Mouse (Mus musculus): ENCODE data around the gene Nasp. TPM values are rescaled to one million over a fixed set of nuclear protein-coding genes. Genes with fewer than 3 reads are reported as not detected.
"Not testable (repeated sequence)": the region's sequence is repeated elsewhere in the genome, so short reads cannot be mapped to it uniquely, and the experiment has no call there.

Gene Nasp
- 294 and 306 TPM in 2 replicates for polyA plus RNA-seq (2016; fragmentation: Nextera tagmentation; extraction: Ambion mirVana)

DNA sequence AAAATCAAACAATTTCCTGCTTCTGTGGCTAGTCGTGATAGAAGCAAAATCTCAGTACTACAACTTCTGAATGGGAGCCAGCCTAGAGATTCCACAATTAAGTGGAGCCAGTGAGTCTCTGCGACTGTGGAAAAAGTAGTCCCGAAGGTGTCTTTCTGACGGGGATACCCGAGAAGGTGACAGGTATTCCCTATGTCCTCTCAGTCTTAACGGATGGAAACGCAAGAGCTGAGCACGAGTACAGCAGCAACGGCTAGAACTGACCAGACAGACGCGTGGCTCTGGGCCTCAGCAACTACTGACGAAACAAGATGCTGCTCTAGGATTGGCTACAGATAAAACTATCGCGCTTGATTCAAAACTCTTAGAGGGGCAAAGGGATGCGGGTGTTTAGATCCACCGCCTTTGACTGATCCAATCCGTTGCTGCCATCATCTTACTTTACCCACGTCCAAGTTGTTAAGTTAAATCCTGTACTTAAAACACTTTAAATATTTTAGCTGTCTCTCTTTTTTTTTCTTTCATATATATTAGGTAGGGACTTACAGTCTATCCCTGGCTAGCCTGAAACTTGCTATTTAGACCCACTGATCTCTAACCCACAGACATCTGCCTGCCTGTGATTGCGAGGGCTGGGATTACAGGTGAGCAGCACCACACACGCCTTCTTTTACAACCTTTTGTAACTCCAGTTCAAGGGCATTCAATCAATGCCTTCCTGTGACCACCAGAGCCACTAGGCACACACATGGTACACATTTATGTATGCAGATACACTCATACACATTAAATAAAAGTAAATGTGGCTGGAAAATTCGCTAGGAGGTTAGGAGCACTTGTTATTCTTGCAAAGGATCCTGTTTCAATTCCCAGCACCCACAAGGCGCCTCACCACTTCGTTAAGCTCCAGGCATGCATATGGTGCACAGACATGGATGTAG is at the start of gene Nasp:
TSS of gene Nasp (minus strand) at position 220 of the 941 bp plus-strand sequence.
- H3K27me3 ChIP-seq (ENCODE audit: low read depth, poor library complexity, severe bottlenecking) = no peaks in the 10 kb centered on the region
- peak; percentile 83 for DNase-seq (ENCODE audit: low spot score)
- H3K4me3 ChIP-seq = peak within 1 kb of the TSS; percentile 100
- peaks cover 21% of the 10 kb centered on the region for H3K4me1 ChIP-seq
- peaks cover 45% of the 10 kb centered on the region for H3K36me3 ChIP-seq
- H3K27ac ChIP-seq (replicated peaks) = peak within 1 kb of the TSS; percentile 99
- no peaks in the 10 kb centered on the region for H3K9me3 ChIP-seq (replicated peaks)
- WGBS = 8% methylated on average over 23 of the region's 23 CpGs

DNA sequence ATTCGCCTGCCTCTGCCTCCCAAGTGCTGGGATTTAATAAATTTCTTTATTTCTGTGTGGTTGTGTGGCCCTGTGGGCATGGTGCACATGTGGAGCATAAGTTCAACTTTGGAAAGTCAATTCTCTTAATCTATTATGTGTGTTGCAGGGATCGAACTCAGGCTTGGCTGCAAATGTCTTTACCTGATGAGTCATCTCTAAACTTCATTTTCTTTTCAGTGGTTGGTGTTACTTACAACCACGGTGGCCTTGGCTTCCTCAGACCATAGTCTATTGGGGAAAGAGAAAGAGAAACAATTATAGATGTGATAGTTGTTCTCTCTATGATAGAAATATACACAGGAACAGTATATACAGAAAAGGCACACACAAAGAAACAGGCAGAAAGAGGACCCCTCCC is 48.3 kb upstream of the Nasp start:
- H3K9me3 ChIP-seq (replicated peaks) = no peaks in the 10 kb centered on the region
- H3K4me1 ChIP-seq = no peaks in the 10 kb centered on the region
- WGBS = 90% methylated on average over 3 of the region's 3 CpGs
- no peak overlapping the region for H3K4me3 ChIP-seq
- DNase-seq (ENCODE audit: low spot score) = no peak
- H3K27ac ChIP-seq (replicated peaks) = no peak overlapping the region
- H3K27me3 ChIP-seq (ENCODE audit: low read depth, poor library complexity, severe bottlenecking) = no peaks in the 10 kb centered on the region
- H3K36me3 ChIP-seq = no peaks in the 10 kb centered on the region

DNA sequence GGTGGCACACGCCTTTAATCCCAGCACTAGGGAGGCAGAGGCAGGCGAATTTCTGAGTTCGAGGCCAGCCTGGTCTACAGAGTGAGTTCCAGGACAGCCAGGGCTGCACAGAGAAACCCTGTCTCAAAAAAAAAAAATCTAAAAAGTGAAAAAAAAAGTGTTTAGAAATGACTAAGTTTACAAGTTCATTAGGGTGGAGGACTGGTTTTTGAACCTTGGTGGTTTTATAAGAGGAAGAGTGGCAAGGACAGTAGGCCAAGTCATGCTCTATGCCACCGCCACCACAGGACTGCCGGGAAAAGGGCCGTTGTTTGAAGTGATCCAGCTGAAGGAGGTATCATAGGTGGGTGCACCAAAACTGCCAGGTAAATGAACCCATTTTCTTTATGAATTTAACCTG is 47.0 kb upstream of the Nasp start:
- H3K4me1 ChIP-seq; DNase-seq (ENCODE audit: low spot score); H3K9me3 ChIP-seq (replicated peaks); H3K27ac ChIP-seq (replicated peaks); H3K4me3 ChIP-seq; H3K27me3 ChIP-seq (ENCODE audit: low read depth, poor library complexity, severe bottlenecking); H3K36me3 ChIP-seq: not testable (repeated sequence)
- WGBS = 92% methylated on average over 6 of the region's 6 CpGs

DNA sequence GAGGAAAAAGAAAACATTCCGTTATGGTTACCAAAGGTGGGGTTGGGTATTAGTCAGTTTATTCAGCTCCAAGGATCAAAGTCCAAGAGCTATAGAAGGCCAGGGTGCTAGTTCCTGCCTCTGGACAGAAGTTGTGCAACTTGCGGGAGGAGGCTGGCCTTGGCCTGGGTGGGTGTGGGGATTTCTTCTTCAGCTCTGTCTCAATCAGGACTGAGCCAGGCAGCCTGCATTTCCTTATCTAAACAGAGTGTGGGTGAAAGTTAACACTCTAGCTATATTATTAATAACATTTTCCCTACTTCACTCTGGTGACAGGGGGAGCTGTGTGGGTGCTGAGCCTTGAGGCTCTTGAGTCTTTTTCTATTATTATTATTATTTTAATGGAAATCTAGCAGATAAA is 45.0 kb upstream of the Nasp start:
- Histone ChIP-seq H3K36me3 (no peaks in the 10 kb centered on the region), H3K9me3 (replicated peaks) (no peaks in the 10 kb centered on the region), H3K4me1 (no peaks in the 10 kb centered on the region), H3K27me3 (ENCODE audit: low read depth, poor library complexity, severe bottlenecking) (no peaks in the 10 kb centered on the region), H3K27ac (replicated peaks) (no peak overlapping the region), H3K4me3 (no peak overlapping the region)
- no peak for DNase-seq (ENCODE audit: low spot score)
- 76% methylated on average over 2 of the region's 2 CpGs for WGBS

DNA sequence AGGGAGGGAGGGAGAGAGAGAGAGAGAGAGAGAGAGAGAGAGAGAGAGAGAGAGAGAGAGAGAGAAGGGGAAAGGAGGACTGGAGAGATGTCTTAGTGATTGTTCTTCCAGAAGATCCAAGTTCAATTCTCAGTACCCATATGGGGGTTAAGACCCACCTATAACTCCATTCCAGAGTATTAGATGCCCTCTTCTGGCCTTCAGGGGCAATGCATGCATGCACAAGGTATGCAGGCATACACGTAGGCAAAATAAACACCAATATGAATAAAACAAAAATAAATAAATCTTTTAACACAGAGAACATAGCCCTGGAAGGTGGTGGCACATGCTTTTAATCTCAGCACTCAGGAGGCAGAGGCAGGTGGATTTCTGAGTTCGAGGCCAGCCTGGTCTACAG is 41.5 kb upstream of the Nasp start:
- 66% methylated on average over 2 of the region's 2 CpGs for WGBS
- Histone ChIP-seq H3K27ac (replicated peaks) (no peak overlapping the region), H3K27me3 (ENCODE audit: low read depth, poor library complexity, severe bottlenecking) (no peaks in the 10 kb centered on the region), H3K4me3 (no peak overlapping the region), H3K36me3 (no peaks in the 10 kb centered on the region), H3K9me3 (replicated peaks) (no peaks in the 10 kb centered on the region), H3K4me1 (no peaks in the 10 kb centered on the region)
- no peak for DNase-seq (ENCODE audit: low spot score)

DNA sequence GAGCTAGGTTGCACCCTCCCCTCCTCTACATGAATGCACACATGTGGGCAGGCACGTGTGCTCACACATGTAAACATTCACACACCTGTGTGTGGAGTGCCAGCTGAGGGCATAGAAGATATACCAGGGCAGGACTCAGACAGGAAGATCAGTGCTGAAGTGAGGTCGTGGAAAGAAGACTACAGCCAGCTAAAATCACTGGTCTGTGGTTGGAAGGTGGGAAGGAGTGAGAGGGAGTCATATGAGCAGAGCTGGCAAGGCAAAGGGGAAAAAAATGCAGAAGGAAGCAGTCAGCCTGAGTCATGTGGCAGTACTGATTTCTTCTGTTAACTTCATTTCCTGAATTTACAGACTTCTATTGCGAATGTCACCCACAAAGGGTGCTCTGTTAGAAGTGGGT is 40.4 kb upstream of the Nasp start:
- Histone ChIP-seq H3K4me1 (no peaks in the 10 kb centered on the region), H3K36me3 (no peaks in the 10 kb centered on the region), H3K27me3 (ENCODE audit: low read depth, poor library complexity, severe bottlenecking) (no peaks in the 10 kb centered on the region), H3K27ac (replicated peaks) (no peak overlapping the region), H3K9me3 (replicated peaks) (no peaks in the 10 kb centered on the region), H3K4me3 (no peak overlapping the region)
- no peak for DNase-seq (ENCODE audit: low spot score)
- WGBS = 72% methylated on average over 3 of the region's 3 CpGs

DNA sequence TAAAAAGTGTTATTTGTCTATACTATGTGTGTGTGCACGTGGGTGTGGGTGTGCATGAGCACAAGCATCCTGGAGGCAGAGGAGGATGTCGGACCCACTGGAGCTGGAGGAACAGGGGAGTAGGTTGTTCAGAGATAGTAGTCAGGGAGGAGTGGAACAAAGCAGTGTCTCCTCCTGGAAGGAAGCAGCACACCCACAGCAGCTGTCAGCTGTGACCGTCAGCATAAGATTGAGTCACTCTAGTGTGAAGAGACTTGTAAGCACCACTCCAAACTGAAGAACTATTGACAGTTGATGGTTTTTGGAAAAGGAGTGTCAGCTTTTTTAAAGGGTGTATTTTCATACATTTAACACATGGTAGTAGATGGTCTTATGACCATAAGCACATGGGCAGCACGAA is 38.9 kb upstream of the Nasp start:
- Histone ChIP-seq H3K4me1 (no peaks in the 10 kb centered on the region), H3K4me3 (no peak overlapping the region), H3K27ac (replicated peaks) (no peak overlapping the region), H3K27me3 (ENCODE audit: low read depth, poor library complexity, severe bottlenecking) (no peaks in the 10 kb centered on the region), H3K36me3 (no peaks in the 10 kb centered on the region), H3K9me3 (replicated peaks) (no peaks in the 10 kb centered on the region)
- DNase-seq (ENCODE audit: low spot score) = no peak
- WGBS = 78% methylated on average over 4 of the region's 4 CpGs

DNA sequence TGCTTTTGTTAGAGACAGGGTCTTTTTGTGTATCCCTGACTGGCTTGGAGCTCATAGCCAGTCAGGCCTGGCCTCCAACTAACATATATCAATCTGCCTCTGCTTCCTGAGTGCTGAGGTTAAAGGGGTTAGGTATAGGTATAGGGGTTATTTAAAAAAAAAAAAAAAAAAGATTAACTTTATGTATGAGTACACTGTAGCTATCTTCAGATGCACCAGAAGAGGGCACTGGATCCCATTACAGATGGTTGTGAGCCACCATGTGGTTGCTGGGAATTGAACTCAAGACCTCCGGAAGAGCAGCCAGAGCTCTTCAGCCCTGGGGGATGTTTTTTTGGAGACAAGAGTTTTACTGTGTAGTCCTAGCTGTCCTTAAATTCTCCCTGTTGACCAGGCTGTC is 34.3 kb upstream of the Nasp start:
- WGBS = 88% methylated on average over 1 of the region's 1 CpGs
- no peaks in the 10 kb centered on the region for H3K27me3 ChIP-seq (ENCODE audit: low read depth, poor library complexity, severe bottlenecking)
- H3K4me1 ChIP-seq = no peaks in the 10 kb centered on the region

DNA sequence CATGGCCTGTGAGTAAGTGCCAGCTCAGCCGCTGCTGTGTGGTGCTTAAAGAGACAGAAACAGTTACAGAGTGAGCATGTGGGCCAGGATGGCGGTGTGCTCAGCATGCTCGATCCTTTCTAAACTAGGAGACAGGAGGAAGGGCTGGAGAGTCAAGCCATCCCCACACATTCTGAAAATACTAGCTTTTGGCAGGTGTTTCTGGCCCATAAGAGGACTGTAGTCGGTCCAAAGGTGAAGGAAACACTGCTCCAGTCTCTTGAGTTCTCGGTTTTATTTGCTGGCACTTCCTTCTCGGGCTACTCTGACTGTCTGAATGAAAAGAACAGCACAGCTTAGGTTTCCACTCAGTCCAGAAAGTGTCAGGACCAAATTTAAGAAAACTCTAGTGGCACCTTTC is 33.1 kb upstream of the Nasp start:
- no peaks in the 10 kb centered on the region for H3K4me1 ChIP-seq
- 85% methylated on average over 6 of the region's 6 CpGs for WGBS
- H3K36me3 ChIP-seq = no peaks in the 10 kb centered on the region
- H3K9me3 ChIP-seq (replicated peaks) = no peaks in the 10 kb centered on the region
- no peaks in the 10 kb centered on the region for H3K27me3 ChIP-seq (ENCODE audit: low read depth, poor library complexity, severe bottlenecking)
- no peak for DNase-seq (ENCODE audit: low spot score)
- H3K27ac ChIP-seq (replicated peaks) = no peak overlapping the region
- H3K4me3 ChIP-seq = no peak overlapping the region

More for the DNA sequence above, 34.3 kb upstream of the Nasp start:
- H3K4me3 ChIP-seq = no peak overlapping the region
- H3K27ac ChIP-seq (replicated peaks) = no peak overlapping the region
- no peak for DNase-seq (ENCODE audit: low spot score)
- H3K36me3 ChIP-seq = no peaks in the 10 kb centered on the region
- H3K9me3 ChIP-seq (replicated peaks) = no peaks in the 10 kb centered on the region

DNA sequence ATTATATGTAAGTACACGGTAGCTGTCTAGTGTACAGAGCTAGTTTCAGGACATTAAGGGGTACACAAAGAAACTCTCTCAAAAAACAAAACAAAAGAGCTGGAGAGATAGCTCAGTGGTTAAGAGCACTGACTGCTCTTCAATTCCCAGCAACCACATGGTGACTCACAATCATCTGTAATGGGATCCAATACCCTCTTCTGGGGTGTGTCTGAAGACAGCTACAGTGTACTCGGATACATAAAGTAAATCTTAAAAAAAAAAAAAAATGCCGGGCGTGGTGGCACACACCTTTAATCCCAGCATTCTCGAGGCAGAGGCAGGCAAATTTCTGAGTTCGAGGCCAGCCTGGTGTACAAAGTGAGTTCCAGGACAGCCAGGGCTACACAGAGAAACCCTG is 32.2 kb upstream of the Nasp start:
- not testable (repeated sequence) for H3K9me3 ChIP-seq (replicated peaks)
- 90% methylated on average over 6 of the region's 6 CpGs for WGBS

DNA sequence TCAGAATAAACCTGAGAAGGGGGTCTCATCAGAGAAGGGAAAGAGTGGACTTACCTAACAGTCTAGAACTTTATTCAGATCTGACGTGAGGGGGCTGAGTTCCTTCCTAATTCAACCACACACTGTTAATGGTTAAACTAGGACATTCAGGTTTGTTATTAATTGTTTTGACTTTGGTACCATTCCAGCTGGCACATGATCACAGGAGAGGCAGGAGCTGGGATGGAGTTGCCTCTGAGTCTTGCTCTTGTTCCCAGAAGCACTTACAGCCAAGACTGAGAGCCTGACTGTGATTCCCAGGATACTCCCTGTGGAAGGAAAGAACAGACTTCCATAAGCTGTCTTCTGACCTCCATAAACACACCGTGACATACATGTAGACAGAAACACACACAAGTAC is 31.7 kb upstream of the Nasp start:
- no peaks in the 10 kb centered on the region for H3K4me1 ChIP-seq
- no peaks in the 10 kb centered on the region for H3K9me3 ChIP-seq (replicated peaks)
- WGBS = 93% methylated on average over 2 of the region's 2 CpGs
- DNase-seq (ENCODE audit: low spot score) = no peak
- H3K4me3 ChIP-seq = no peak overlapping the region
- no peaks in the 10 kb centered on the region for H3K27me3 ChIP-seq (ENCODE audit: low read depth, poor library complexity, severe bottlenecking)
- H3K36me3 ChIP-seq = no peaks in the 10 kb centered on the region
- no peak overlapping the region for H3K27ac ChIP-seq (replicated peaks)

More for the DNA sequence above, 32.2 kb upstream of the Nasp start:
- not testable (repeated sequence) for H3K36me3 ChIP-seq; H3K4me1 ChIP-seq; H3K27me3 ChIP-seq (ENCODE audit: low read depth, poor library complexity, severe bottlenecking); H3K4me3 ChIP-seq; DNase-seq (ENCODE audit: low spot score); H3K27ac ChIP-seq (replicated peaks)

DNA sequence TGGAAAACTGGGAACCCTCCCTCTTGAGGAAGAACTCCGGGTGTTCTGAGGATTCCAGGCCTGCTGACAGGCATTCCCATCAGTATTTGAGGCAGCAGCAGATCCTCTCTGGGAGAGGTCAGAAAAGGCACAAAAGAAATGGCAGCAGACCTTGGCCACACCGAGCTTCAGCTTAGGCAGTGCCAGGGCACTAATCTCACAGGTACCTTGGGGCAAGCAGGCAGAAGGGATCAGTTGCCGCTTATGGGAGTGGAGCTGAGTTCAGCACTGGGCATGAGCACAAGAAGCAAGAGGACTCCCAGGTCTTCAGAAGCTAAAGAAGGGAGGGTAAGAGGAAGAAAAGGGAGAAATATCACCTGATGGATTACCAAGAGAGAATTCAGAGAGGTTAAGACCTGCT is 30.2 kb upstream of the Nasp start:
- H3K36me3 ChIP-seq = no peaks in the 10 kb centered on the region
- H3K4me3 ChIP-seq = no peak overlapping the region
- no peak overlapping the region for H3K27ac ChIP-seq (replicated peaks)
- H3K27me3 ChIP-seq (ENCODE audit: low read depth, poor library complexity, severe bottlenecking) = no peaks in the 10 kb centered on the region
- DNase-seq (ENCODE audit: low spot score) = no peak
- WGBS = 44% methylated on average over 3 of the region's 3 CpGs
- no peaks in the 10 kb centered on the region for H3K9me3 ChIP-seq (replicated peaks)
- no peaks in the 10 kb centered on the region for H3K4me1 ChIP-seq

DNA sequence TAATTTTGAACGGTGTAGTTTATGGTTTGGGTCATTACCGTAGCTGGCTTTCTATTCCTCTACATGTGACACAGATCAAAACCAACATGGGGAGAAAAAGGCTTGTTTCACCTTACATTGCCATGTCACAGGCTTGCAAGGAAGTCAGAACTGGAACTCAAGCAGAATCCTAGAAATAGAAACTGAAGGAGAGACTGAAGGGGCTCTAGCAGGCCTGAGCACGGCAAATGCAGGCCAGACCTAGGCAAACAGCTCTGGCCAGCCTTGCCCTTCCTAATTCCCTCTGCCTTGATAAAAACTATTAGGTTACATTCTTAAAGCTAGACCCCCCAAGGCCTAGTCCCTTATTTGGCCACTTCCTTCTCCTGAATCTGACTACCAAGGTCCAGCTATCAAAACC is 27.9 kb upstream of the Nasp start:
- H3K27me3 ChIP-seq (ENCODE audit: low read depth, poor library complexity, severe bottlenecking) = no peaks in the 10 kb centered on the region
- DNase-seq (ENCODE audit: low spot score) = no peak
- no peaks in the 10 kb centered on the region for H3K36me3 ChIP-seq
- no peak overlapping the region for H3K27ac ChIP-seq (replicated peaks)
- H3K4me1 ChIP-seq = peaks cover 5% of the 10 kb centered on the region
- no peaks in the 10 kb centered on the region for H3K9me3 ChIP-seq (replicated peaks)
- H3K4me3 ChIP-seq = no peak overlapping the region
- 73% methylated on average over 3 of the region's 3 CpGs for WGBS

All from midbrain, embryonic 10.5 days (tissue).